Mouse (Mus musculus) kidney, adult 11 months (tissue): ENCODE measurements around the gene Ndufa6.
A peak's percentile ranks its signal among the peaks of the same experiment; 100 is the strongest.
"Not testable (repeated sequence)": the region's sequence is repeated elsewhere in the genome, so short reads cannot be mapped to it uniquely, and the experiment has no call there.

Source experiments
- DNase-seq: peaks from one replicate; pipeline ENCODE4 v3.0.0; 2022

The Ndufa6 gene

DNA sequence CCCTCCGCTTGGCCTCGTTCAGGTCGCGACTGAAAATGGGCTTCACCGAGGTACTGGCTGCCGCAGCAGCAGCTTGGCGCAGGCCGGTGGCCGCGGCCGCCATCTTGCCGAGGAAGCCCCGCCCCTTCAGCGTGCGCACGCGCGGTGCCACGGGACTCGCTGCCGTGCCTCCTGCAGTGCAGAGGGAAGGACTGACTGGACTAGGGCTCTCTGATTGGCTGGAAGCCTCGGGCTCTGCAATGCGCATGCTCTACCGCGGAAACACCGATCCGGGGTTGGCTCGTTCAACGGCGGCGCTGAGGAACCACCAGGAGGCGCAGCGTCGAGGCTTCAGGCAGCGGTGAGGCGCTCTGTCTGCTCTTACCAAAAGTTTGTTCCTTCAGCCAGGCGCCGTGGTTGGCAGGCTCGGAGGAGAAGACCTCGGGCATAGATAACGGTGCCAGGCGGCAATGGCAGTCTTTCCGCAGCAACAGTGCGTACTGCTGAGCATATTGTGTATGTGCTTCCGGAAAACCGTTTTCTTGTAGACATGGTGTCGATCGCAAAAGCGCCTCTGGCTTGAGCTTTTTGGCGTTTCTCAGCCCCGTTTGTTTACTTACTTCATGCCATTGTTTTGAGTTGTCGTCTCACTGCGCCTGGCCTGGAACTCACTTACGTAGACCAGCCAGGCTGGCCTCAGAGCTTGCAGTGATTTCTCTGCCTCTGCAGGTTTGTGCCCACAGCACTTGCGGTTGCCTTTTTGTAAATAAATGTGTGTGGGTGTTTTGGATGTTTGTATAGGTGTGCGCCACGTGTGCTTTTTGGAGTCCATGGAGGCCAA, at the start of gene Ndufa6:
TSS of gene Ndufa6 (minus strand) at position 197 of the 820 bp plus-strand sequence.
- DNase-seq, result peak; percentile 97

- DNase-seq, result no peak
Measured at GRCm38 (mm10) chr15:82403606-82404005, 49.5 kb upstream of the Ndufa6 start.

- DNase-seq, result no peak
Measured at GRCm38 (mm10) chr15:82402741-82403140, 48.6 kb upstream of the Ndufa6 start.

DNA sequence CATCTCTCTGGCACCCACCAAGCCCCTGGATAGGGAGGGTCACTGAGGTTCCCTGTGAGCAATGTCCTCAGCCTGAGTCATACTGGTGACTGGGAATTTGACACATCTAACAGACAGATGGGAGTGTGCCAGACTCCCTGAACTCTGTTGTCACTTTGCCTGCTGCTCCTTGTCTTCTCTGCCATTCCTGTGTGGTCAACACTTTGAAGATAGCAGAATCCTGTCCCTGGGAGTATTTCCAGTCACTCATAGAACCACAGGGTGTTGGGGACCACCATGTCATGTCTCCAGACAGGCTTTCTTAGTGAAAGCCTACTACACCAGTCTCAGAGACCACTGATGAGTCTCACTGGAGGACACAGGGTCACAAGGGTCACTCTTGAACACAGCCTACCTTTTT, 48.0 kb upstream of the Ndufa6 start:
- DNase-seq, result no peak

DNA sequence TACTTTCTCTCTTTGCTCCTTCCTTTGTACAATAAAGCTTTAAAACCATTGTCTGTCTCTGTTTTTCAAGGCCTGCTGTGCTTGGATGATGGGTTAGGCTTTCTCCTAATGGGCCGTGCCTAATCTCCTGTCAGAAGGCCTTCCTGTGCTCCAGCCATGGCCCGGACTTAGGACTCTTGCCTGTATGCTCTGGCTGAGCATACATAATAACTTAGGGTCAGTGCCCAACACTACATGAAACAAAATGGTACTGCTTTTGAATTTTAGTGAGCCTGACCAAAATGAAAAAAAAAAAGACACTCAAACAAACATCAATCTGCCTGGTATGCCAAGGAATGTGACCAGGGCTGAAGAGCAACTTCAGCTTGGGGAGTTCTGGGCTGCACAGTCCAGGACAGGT, 47.4 kb upstream of the Ndufa6 start:
- DNase-seq, result no peak

GRCm38 (mm10) chr15:82395955-82396354, 41.8 kb upstream of the Ndufa6 start:
- DNase-seq, result not testable (repeated sequence)

- not testable (repeated sequence) for DNase-seq
Measured at GRCm38 (mm10) chr15:82393922-82394321, 39.8 kb upstream of the Ndufa6 start, which contains the start of gene Cyp2d11. Gene Cyp2d11 (minus strand): TSS chr15:82394022.

- not testable (repeated sequence) for DNase-seq
Measured at GRCm38 (mm10) chr15:82389916-82390315, 35.8 kb upstream of the Ndufa6 start.

DNA sequence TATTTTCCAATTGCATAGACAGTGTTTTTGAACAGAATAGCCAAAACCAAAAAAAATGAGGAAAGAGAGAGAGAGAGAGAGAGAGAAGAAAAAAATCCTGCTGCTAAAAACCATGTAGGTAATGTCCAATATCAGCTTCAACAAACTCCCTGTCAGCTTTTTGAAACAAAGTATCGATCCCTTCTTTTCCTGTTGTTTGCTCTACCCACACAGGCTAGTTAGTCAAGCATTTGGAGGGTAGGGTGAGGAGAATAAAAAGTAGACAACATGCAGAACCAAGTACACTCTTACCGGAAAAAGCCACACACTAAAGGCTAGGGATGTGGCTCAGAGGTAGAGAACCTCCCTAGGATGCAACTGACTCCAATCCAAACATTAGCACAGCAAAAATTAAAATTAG, 31.6 kb upstream of the Ndufa6 start:
- no peak for DNase-seq

GRCm38 (mm10) chr15:82382441-82382840, 28.3 kb upstream of the Ndufa6 start:
- no peak for DNase-seq

GRCm38 (mm10) chr15:82380714-82381062, 26.6 kb upstream of the Ndufa6 start:
- DNase-seq, result no peak

DNA sequence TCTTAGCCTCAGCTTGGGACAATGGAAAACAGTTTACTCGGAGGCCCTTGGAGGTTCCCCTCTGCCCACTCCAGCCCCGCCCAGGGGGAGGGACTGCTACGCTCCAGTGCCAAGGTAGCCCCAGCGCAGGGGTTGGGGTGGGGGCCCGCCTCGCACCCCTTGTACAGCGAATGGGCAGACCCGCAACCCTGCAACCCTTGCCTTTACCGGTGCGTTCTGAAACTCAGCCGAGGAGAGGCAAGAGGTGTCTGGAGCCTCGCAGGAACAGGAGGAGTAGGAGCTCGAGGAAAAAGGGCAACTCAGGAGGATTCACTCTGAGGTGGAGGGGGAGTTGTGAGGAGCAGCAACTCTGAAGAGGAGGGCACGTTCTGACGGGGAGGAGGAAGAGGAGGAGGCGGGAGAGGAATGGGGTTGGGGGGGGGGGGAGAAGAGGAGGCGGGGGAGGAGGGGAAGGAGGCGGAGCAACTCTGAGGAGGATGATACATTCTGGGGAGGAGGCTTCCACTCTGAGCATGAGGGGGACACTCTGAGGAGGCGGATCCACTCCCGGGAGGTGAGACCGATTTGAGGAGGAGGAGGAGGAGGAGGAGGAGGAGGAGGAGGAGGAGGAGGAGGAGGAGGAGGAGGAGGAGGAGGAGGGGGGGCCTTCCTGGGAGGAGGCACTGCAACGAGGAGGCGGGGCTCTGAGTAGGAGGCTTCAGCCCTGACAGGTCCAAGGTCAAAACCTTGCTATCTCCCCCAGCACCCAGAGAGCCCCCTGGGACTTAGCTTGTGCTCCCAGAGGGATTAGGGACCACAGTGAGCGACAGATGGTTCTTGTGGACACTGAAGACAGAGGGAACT, 26.0 kb upstream of the Ndufa6 start, which contains the start of gene Cyp2d22:
TSS of gene Cyp2d22 (minus strand) at position 390 of the 843 bp plus-strand sequence.
- peak; percentile 74 for DNase-seq

DNA sequence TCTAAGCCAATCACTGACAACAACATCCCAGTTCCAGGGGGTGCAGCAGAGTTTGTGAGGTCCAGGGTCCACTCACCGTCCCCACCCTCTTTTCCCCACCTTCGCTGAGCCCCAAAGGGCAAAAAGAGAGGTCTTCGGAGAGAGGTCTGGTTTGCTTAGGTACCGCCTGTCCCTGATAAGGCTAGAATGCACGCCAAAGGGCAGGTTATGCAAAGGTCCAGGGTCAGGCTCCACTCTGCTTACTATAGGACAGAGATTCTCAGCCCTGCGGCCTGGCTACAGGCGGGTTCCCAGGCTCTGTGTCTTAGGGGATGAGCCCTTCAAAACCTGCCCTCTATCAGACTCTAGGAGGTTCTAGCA, 25.4 kb upstream of the Ndufa6 start:
- peak; percentile 65 for DNase-seq

DNA sequence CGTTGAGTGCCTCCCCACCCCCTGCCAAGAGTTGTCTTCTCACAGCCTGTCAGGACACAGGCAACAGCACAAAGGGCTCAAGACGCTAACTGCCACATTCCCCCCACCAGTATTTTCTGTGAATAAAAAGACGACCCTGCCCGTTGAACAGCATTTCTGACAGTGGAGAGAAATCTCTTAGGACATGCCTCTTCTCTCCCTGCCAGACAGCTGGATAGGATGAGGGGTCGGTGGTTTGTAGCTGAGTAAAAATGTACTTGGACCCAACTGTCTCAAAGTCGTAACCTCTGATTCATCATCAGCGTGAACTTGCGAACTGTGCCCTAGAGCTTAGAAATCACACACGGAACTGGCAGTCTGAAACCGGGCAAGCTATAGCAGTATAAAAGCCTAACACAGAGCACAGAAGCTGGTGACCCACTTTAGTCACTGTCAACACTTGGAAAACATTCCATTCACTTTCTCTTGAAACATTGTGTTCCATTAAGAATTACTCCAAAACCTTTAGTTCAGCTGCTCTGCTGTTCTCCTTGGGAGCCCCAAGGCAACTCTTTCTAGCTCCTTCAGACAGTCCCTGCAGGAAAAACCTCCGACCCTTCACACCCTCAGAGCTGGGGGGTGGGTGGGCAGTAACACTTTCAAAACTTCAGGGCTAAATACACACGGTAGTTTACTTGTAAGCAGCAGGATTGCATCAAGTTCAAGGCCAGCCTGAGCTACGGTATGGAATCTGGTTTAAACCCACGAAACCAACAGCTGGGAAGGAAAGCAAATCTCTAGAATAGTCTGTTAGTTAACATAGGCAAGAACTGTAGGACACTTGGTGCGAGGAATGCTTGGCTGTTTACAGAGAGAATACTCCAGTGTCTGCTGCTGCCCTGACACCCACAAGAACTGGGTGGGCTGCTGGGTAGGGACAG, 24.4 kb upstream of the Ndufa6 start:
- DNase-seq, result peak; percentile 23

DNA sequence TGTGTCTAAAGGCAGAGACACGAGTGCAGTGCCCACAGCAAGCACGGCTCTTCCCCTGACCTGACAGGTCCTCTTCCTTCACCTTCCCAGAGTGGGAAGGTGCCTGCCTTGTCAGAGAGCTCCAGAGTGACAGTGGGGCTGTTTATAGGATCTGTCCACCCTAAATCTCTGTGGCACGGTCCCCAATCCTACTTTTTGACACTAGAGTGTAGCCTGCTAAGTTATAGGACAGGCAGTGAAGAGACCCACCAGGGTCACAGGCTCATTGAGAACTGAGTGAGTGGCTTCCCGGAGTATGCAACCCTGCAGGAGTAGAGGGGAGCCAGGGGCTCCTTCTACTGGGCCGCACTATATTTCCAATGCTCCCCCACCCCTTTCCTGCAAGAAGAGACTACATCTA, 23.6 kb upstream of the Ndufa6 start:
- DNase-seq, result peak; percentile 2

- peak; percentile 68 for DNase-seq
Measured at GRCm38 (mm10) chr15:82376393-82377138, 22.4 kb upstream of the Ndufa6 start.

DNA sequence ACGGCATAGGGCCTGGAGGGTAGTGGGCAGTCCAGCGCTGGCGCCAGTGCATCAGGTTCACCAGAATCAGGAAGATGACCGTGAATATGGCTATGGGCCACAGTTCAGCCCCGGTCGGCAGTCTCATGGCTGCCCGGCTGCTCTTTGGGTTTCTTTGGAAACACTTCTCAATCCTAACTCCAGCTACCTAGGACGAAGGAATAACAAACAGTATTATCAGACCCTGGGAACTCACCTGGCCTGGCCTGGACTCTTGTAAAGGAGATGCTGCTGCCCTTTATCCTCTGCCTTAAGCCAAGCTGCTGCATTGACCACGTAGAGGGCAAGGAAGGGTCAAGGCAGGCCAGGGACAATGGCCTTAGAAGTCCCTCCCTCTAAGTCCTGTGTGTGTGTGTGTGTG, 21.7 kb upstream of the Ndufa6 start:
- DNase-seq, result peak; percentile 2

DNA sequence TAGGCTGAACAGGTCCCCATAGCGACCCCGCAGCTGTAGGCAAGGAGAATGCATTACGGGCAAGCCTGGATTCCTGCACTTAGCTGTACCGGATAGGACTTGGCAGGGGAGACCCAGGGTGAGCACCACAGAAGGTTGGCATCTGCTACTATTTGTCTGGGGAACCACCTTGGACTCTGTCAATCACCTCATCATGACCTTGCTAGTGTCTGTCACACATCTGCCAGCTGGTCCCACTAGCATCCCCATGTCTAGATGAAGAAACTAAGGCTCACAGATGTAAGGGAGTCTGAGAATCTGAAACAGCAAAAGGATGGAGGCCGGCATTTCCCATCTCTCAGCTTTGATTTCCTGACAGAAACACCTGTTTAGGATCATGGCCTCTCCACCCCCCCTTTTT, 20.3 kb upstream of the Ndufa6 start:
- DNase-seq, result peak; percentile 3

- no peak for DNase-seq
Measured at GRCm38 (mm10) chr15:82372991-82373390, 18.9 kb upstream of the Ndufa6 start.

DNA sequence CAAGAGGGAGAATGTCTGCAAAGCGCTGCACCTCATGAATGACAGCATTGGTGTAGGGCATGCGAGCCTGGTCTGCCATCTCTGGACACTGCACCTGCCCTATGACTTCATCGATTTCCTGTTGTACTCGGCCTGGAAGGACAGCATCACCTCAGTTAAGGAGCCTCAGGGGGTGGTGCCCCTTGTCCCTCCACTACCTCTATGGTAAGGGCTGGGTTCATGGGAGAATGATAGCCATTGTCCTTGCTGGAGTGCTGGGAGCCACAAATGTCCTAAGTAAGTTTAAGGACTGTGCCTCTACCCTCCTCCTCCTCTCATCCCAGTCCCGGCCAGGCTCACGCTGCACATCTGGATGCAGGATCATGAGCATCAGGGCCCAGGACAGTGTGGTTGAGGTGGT, 18.3 kb upstream of the Ndufa6 start:
- no peak for DNase-seq

DNA sequence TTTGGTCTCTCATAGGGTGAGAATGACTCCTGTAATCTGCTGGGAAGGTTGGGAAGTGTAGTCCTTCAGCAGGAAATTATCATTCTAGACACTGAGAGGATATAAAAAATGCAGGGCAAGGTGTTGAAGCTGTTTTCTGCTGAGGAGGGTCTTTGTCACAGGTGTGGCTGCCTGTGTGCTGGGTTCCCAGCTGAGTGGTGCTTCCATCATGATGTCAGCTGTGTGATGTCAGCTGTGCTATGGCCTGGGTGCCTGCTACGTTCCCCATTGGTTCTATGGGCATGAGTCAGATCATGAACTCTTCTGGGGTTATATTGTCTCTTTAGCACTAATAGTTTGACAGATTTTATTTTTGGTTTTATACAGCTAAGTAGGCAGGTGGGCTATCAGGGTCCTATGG, 14.7 kb upstream of the Ndufa6 start:
- no peak for DNase-seq

GRCm38 (mm10) chr15:82368146-82368545, 14.0 kb upstream of the Ndufa6 start:
- DNase-seq, result peak; percentile 0
